Mouse (Mus musculus) thymus, postnatal 4 days (tissue): ENCODE measurements at regions not wholly inside any gene's neighbourhood (a gene's known extent, or its start where the extent isn't known, plus 50 kb on each side); places are given as distances from the start of the nearest gene placed in this dataset.

Source experiments
- DNase-seq: peaks from one replicate; pipeline ENCODE4 v3.0.0; 2021

- peak; percentile 58 for DNase-seq
Observed at GRCm38 (mm10) chr12:26067866-26068684, 347.0 kb downstream of the Rnf144a start.

- DNase-seq: no peak
Observed at GRCm38 (mm10) chr12:26060378-26060777, 354.7 kb downstream of the Rnf144a start.

GRCm38 (mm10) chr12:26059090-26059489 lies 356.0 kb downstream of the Rnf144a start:
- no peak for DNase-seq

- DNase-seq: peak; percentile 6
Observed at GRCm38 (mm10) chr12:26057491-26058054, 357.5 kb downstream of the Rnf144a start.

GRCm38 (mm10) chr12:26046991-26047390 lies 368.1 kb downstream of the Rnf144a start:
- DNase-seq: no peak

- DNase-seq: no peak
Observed at GRCm38 (mm10) chr12:26045321-26045720, 369.7 kb downstream of the Rnf144a start.

GRCm38 (mm10) chr12:26012951-26013350 lies 402.1 kb downstream of the Rnf144a start:
- no peak for DNase-seq

GRCm38 (mm10) chr12:25994063-25994462 lies 421.0 kb downstream of the Rnf144a start:
- DNase-seq: no peak

- DNase-seq: no peak
Observed at GRCm38 (mm10) chr12:25991801-25992525, 423.1 kb downstream of the Rnf144a start.

GRCm38 (mm10) chr12:25982545-25982944 lies 432.5 kb downstream of the Rnf144a start:
- no peak for DNase-seq

- no peak for DNase-seq
Observed at GRCm38 (mm10) chr12:25978335-25978734, 436.7 kb downstream of the Rnf144a start.

GRCm38 (mm10) chr12:25958584-25958983 lies 456.5 kb downstream of the Rnf144a start:
- DNase-seq: peak; percentile 8

- DNase-seq: no peak
Observed at GRCm38 (mm10) chr12:25957547-25957946, 457.5 kb downstream of the Rnf144a start.

GRCm38 (mm10) chr12:25947107-25947506 lies 467.9 kb downstream of the Rnf144a start:
- DNase-seq: no peak

GRCm38 (mm10) chr12:25946121-25946520 lies 468.9 kb downstream of the Rnf144a start:
- no peak for DNase-seq

- no peak for DNase-seq
Observed at GRCm38 (mm10) chr12:25938856-25939255, 476.2 kb downstream of the Rnf144a start.

GRCm38 (mm10) chr12:25934946-25935345 lies 480.1 kb downstream of the Rnf144a start:
- no peak for DNase-seq

GRCm38 (mm10) chr12:25934526-25934925 lies 480.5 kb downstream of the Rnf144a start:
- no peak for DNase-seq

- no peak for DNase-seq
Observed at GRCm38 (mm10) chr12:25926367-25926766, 488.7 kb downstream of the Rnf144a start.

GRCm38 (mm10) chr12:25924526-25924925 lies 490.5 kb downstream of the Rnf144a start:
- DNase-seq: no peak

GRCm38 (mm10) chr12:25923772-25924171 lies 491.3 kb downstream of the Rnf144a start:
- no peak for DNase-seq

GRCm38 (mm10) chr12:25905614-25906013 lies 509.4 kb downstream of the Rnf144a start:
- DNase-seq: no peak

- no peak for DNase-seq
Observed at GRCm38 (mm10) chr12:25896543-25896942, 518.5 kb downstream of the Rnf144a start.

- no peak for DNase-seq
Observed at GRCm38 (mm10) chr12:25895691-25896090, 519.4 kb downstream of the Rnf144a start.
